Mouse (Mus musculus): ENCODE measurements around the gene Hp1bp3. TPM values are rescaled to one million over a fixed set of nuclear protein-coding genes. Genes with fewer than 3 reads are reported as not detected.

The Hp1bp3 gene
- 65.0 and 71.4 TPM in 2 replicates for polyA plus RNA-seq (2012; ENCODE audit: insufficient read depth, insufficient read length, missing spikeins)

DNA sequence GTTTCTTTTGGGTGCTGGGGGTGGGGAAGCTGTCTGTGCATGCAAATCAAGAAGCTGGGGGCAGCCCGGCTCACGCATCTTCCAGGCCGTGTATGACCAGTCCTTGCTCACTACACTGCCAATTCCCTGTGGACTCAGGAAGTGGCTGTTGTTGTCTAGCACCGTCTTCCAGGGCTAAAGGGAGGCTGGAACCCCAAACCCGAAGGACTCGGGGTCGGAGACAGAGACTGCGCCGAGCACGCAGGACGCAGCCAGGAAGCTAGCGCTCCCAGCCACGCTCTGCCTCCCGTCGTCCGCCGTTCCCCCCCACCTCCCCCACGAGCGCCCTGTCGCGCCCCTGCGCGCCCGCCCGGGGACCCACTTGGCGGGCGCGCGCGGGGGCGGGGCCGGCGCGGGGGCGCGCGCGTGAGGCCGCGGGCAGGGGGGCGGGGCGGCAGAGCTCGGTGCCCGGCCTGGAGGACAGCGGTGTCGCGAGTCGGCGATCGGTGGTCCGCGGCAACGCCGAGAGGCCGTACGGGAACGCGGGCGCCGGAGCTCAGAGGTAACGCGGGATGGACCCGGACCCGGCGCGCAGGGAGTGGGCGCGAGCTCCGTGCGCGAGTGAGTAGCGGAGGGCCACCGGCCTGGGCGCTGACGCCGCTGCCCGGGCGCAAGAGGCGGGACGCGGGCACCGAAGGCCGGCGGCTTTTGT lies at the start of gene Hp1bp3:
TSS of gene Hp1bp3 (plus strand) at position 97 of the 691 bp plus-strand sequence.
- peaks cover 7% of the 10 kb centered on the region; the same call in 1 of the 2 replicates for H3K4me1 ChIP-seq (ENCODE audit: control insufficient read depth, insufficient read depth, insufficient read length, low read length)
- H3K27ac ChIP-seq (replicated peaks; ENCODE audit: low read depth, low read length): peak within 1 kb of the TSS; percentile 83
- peak within 1 kb of the TSS; percentile 97 for H3K4me3 ChIP-seq (ENCODE audit: insufficient read depth, low read depth, low read length)

DNA sequence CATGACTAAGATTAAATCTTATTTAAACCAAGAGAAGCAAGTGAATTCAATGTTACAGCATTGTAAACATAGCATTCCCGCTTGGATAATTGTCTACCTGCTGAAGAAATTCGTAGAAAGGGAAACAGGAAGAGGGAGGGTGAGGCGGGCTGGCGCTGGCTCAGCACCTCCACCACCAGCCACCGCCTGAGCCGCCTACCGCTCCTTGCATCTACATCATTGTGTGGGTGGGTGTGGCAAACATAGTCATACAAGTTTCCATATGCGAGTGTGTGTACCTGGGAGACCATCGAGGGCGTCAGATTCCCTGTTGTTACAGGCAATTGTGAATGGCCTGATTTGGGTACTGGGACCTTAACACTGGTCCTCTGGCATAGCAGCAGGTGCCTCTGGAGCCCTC lies 49.6 kb upstream of the Hp1bp3 start:
- Histone ChIP-seq H3K4me1 (ENCODE audit: control insufficient read depth, insufficient read depth, insufficient read length, low read length) (no peaks in the 10 kb centered on the region), H3K27ac (replicated peaks; ENCODE audit: low read depth, low read length) (no peak overlapping the region), H3K4me3 (ENCODE audit: insufficient read depth, low read depth, low read length) (no peak overlapping the region)

DNA sequence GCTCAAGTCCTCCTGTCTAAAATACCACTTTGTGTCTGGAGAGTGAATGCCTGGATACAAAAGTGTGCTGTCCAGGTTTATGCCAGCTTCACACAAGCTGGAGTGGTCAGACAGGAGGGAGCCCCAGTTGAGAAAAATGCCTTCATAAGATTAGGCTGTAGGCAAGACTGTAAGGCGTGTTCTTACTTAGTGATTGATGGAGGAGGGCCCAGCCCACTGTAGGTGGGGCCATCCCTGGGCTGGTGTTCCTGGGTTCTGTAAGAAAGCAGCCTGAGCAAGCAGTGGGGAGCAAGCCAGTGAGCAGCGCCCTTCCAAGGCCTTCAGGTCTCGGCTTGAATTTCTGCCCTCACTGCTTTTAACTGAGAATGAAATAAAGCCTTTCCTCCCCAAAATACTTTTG lies 47.9 kb upstream of the Hp1bp3 start:
- H3K4me3 ChIP-seq (ENCODE audit: insufficient read depth, low read depth, low read length): no peak overlapping the region
- no peaks in the 10 kb centered on the region for H3K4me1 ChIP-seq (ENCODE audit: control insufficient read depth, insufficient read depth, insufficient read length, low read length)
- no peak overlapping the region for H3K27ac ChIP-seq (replicated peaks; ENCODE audit: low read depth, low read length)

DNA sequence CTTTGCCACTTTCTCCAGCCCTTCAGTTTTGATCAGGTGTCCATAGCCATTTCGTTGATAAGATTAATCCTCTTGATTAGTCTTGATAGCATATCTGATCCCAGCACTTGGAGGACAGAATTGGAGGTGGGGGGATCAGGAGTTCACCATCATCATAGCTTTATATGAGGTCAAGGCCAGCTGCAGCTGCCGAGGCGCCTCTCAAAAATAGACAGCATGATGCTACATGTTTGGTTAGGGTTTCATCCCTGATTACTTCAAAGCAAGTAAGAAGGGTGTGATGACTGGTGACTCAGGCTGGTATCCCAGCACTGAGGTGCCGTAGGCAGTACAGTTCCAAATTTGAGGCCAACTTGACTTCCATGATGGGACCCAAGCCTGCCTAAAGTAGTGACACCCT lies 46.7 kb upstream of the Hp1bp3 start:
- no peak overlapping the region for H3K4me3 ChIP-seq (ENCODE audit: insufficient read depth, low read depth, low read length)
- no peak overlapping the region for H3K27ac ChIP-seq (replicated peaks; ENCODE audit: low read depth, low read length)
- H3K4me1 ChIP-seq (ENCODE audit: control insufficient read depth, insufficient read depth, insufficient read length, low read length): no peaks in the 10 kb centered on the region

DNA sequence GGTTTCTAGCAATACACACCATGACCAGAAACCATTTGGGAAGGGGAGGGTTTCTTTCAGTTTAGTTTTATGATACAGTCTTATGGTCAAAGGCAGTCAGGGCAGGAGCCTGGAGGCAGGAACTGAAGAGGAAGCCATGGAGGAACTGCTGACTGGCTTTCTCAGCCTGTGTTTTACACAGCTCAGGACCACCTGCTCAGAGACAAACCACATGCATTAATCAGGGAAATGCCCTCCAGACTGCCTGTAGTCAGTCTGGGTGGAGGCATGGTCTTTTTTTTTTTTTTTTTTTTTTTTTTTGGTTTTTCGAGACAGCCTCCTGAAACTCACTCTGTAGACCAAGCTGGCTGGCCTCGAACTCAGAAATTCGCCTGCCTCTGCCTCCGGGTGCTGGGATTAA lies 43.4 kb upstream of the Hp1bp3 start:
- H3K4me1 ChIP-seq (ENCODE audit: control insufficient read depth, insufficient read depth, insufficient read length, low read length): no peaks in the 10 kb centered on the region
- H3K27ac ChIP-seq (replicated peaks; ENCODE audit: low read depth, low read length): no peak overlapping the region
- H3K4me3 ChIP-seq (ENCODE audit: insufficient read depth, low read depth, low read length): no peak overlapping the region

DNA sequence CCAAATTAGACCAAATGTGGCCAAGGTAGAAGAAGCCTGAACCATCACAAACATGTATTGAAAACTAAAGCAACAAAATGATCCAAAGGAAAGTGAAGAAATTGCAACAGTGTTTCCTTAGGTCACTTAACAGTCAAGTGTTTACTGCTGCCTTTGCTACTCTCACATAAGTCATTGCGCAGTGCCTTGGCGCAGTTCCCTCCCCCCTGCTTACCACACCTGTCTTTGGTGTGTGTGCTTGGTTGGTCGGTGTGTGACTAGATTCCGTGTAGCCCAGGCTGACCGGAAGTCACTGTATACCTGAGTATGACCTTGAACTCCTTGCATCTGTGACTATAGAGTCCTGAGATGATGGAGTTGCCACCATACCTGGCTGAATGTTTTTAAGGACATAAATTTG lies 36.7 kb upstream of the Hp1bp3 start:
- Histone ChIP-seq H3K4me1 (ENCODE audit: control insufficient read depth, insufficient read depth, insufficient read length, low read length) (no peaks in the 10 kb centered on the region), H3K27ac (replicated peaks; ENCODE audit: low read depth, low read length) (no peak overlapping the region), H3K4me3 (ENCODE audit: insufficient read depth, low read depth, low read length) (no peak overlapping the region)

DNA sequence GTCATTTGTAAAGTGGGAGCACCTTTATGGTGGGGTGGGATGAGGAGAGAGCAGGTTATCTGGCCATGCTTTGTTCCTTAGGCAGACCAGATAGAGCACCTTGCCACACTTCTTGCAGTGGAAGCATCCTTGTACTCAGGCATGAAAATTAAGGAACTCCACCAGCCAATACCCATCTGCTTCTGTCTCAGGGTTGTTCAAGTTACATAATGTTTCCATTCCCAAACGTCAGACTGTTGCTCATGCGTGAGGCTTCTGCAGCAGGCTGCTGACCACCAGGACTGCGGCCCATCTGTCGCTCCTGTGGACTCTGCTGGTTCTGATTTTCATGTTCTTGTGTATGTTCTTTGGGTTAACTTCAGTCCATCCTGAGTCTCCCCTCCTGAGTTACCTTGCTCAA lies 35.4 kb upstream of the Hp1bp3 start:
- H3K27ac ChIP-seq (replicated peaks; ENCODE audit: low read depth, low read length): no peak overlapping the region
- no peaks in the 10 kb centered on the region for H3K4me1 ChIP-seq (ENCODE audit: control insufficient read depth, insufficient read depth, insufficient read length, low read length)
- no peak overlapping the region for H3K4me3 ChIP-seq (ENCODE audit: insufficient read depth, low read depth, low read length)

DNA sequence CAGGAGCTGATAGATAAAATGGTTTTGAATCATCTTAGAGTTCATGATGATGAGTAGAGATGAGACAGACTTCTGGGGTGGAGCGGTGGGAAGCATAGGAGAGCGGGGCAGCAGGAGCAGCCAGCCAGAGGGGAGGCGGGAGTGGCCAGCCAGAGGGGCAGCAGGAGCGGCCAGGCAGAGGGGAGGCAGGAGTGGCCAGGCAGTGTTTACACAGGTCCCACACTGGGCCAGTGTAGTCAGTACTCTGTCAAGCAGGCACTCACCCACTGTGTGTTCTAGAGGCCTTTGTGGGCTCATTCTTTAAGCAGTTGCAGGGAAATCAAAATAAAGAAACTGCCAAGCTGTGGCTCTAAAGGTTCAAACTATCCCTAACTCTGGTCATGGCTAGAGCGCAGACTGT lies 32.0 kb upstream of the Hp1bp3 start:
- no peak overlapping the region for H3K4me3 ChIP-seq (ENCODE audit: insufficient read depth, low read depth, low read length)
- H3K27ac ChIP-seq (replicated peaks; ENCODE audit: low read depth, low read length): no peak overlapping the region
- H3K4me1 ChIP-seq (ENCODE audit: control insufficient read depth, insufficient read depth, insufficient read length, low read length): no peaks in the 10 kb centered on the region

DNA sequence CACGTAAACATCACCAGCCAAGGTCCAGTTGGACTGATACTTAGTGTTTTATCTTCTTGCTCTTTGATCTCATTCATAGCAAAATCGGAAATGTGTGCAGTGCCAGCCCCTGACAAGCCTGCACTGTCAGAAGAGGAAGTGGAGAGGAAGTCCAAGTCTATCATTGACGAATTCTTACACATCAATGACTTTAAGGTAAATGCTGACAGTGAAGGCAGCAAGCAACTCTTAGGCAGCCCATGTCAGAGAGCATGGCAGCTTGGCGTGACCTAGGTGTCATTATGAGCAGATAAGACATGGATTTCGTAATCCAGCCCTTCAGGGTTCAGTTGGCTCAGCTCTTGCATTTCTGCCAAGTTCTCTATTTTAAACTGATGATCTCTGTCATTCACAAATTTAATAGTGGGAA lies 31.5 kb upstream of the Hp1bp3 start:
- Histone ChIP-seq H3K4me1 (ENCODE audit: control insufficient read depth, insufficient read depth, insufficient read length, low read length) (no peaks in the 10 kb centered on the region), H3K27ac (replicated peaks; ENCODE audit: low read depth, low read length) (no peak overlapping the region), H3K4me3 (ENCODE audit: insufficient read depth, low read depth, low read length) (no peak overlapping the region)

DNA sequence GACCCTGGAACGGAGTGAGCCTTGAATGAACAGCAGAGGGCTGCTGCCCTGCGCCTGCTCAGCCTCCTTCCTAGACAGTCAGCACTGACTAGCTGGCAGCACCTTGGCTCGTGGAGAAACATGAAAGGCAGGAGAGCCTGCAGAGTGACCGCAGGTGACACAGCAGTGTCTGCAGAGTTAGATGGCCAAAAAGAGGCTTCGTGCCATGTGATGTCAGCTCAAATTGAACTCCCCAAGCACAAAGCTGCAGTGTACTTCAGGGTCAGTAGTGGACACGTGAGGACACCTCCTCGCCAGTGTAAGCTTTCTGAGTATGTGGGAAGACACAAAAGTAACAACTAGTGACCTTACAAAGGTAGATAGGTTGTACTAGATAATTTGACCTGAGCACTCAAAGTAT lies 30.1 kb upstream of the Hp1bp3 start:
- no peak overlapping the region for H3K27ac ChIP-seq (replicated peaks; ENCODE audit: low read depth, low read length)
- no peaks in the 10 kb centered on the region for H3K4me1 ChIP-seq (ENCODE audit: control insufficient read depth, insufficient read depth, insufficient read length, low read length)
- no peak overlapping the region for H3K4me3 ChIP-seq (ENCODE audit: insufficient read depth, low read depth, low read length)

DNA sequence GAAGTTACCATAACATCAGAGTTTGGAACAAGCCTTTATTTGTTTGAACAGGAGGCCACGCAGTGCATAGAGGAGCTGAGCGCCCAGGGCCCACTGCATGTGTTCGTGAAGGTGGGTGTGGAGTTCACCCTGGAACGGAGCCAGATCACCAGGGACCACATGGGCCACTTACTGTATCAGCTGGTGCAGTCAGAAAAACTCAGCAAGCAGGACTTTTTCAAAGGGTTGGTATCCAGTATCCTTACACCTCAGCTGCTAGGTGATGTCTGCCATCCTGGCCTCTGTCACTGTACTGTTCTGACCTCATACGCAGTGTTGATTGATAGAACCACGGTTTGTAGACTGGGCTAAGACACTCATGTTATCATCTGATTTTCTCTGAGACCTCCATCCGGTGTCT lies 28.1 kb upstream of the Hp1bp3 start:
- no peak overlapping the region for H3K27ac ChIP-seq (replicated peaks; ENCODE audit: low read depth, low read length)
- H3K4me3 ChIP-seq (ENCODE audit: insufficient read depth, low read depth, low read length): no peak overlapping the region
- H3K4me1 ChIP-seq (ENCODE audit: control insufficient read depth, insufficient read depth, insufficient read length, low read length): no peaks in the 10 kb centered on the region

DNA sequence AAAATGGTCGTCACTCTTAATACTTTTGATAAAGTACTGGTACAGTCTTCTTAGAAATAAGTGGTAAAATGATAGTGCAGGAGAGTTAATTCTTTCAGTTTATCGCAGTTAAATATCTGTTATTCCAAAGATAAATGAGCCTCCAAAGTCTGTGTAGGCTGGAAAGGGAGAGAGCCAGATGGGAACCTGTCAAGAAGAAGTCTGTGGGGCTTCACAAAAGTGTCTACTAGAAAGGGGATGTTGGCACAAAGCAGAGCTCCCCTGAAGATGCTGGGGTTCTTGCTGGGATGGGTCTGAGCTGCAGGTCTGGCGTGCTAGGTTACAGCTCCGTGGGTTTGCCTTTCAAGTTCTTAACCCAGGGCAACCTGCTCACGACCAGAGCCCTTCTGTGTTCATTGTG lies 23.5 kb upstream of the Hp1bp3 start:
- Histone ChIP-seq H3K4me1 (ENCODE audit: control insufficient read depth, insufficient read depth, insufficient read length, low read length) (no peaks in the 10 kb centered on the region), H3K4me3 (ENCODE audit: insufficient read depth, low read depth, low read length) (no peak overlapping the region), H3K27ac (replicated peaks; ENCODE audit: low read depth, low read length) (no peak overlapping the region)

DNA sequence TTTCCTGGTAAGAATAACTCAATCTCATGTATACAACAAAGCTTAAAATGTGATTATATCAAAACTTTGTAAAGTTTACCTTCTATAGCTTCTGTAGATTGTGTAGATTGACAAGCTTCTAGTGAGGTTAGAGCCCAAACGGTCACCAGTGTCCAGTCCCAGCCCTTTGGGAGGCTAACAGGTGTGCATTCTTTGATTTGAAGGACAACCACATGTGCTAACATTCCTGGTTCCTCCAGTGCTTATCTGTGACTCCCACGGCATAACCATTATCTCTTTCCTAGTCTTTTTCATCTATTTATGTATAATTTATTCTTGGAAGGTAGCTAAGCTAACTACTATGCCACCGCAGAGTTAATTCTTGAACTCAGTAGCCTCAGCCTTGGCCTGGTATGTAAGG lies 15.3 kb upstream of the Hp1bp3 start:
- H3K4me3 ChIP-seq (ENCODE audit: insufficient read depth, low read depth, low read length): no peak overlapping the region
- H3K27ac ChIP-seq (replicated peaks; ENCODE audit: low read depth, low read length): no peak overlapping the region
- H3K4me1 ChIP-seq (ENCODE audit: control insufficient read depth, insufficient read depth, insufficient read length, low read length): no peaks in the 10 kb centered on the region

DNA sequence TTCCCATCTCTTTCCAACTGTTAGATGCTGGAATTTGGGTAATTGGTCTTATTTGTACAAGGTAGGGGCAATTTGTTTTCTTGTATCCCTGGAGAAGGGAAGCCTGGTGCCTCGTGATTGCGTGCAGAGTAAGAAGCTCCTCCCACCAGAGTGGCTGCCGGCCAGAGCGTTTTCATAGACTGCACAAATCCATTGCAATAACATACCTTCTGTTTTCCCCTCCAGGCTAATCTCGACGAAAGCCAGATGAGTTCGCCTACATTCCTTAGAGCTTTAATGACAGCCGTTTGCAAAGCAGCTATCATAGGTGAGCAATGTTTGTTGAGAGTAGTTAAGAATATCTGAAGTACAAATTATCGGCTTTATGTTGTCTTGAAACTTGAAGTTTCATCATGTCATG lies 14.4 kb upstream of the Hp1bp3 start:
- Histone ChIP-seq H3K4me1 (ENCODE audit: control insufficient read depth, insufficient read depth, insufficient read length, low read length) (no peaks in the 10 kb centered on the region), H3K4me3 (ENCODE audit: insufficient read depth, low read depth, low read length) (no peak overlapping the region), H3K27ac (replicated peaks; ENCODE audit: low read depth, low read length) (no peak overlapping the region)

DNA sequence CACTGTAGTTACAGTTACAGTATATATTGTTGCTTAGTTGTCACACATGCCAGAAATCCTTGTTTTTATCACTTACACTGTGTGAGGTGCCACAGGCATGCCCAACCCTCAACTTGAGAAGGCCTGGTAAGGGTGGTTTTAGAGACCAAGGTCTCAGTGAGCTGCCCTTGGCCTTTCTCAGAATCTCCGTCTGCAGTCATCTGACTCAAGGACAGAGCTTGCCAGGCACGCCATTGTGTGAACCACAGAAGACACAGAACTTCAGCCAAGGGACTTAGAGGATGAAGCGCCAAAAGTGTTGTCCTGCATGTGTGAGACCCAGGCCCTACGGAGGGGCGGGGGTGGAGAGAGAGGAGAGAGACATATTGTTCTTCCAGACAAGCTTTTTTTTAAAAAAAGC lies 6.0 kb upstream of the Hp1bp3 start:
- Histone ChIP-seq H3K4me1 (ENCODE audit: control insufficient read depth, insufficient read depth, insufficient read length, low read length) (no peaks in the 10 kb centered on the region), H3K4me3 (ENCODE audit: insufficient read depth, low read depth, low read length) (no peak overlapping the region), H3K27ac (replicated peaks; ENCODE audit: low read depth, low read length) (no peak overlapping the region)

DNA sequence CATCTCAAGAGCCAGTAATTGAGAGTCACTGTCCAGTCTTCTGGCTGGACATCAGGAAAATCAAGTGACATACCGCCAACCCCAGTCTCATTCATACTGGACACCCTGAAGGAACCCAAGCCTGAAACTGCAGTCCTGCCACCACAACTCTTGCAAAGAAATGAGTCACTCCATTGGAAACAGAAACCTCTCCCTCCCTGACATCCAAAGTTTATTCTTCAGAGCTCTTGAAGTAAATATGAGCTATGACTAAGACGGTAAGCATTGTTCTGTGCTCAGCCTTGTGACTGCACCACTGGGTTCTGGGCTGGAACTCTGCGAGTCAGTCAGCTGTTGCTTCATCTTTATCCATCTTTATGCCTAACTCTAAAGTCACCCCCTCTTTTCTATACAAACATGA lies 2.2 kb upstream of the Hp1bp3 start:
- H3K4me1 ChIP-seq (ENCODE audit: control insufficient read depth, insufficient read depth, insufficient read length, low read length): peaks cover 7% of the 10 kb centered on the region; the same call in 1 of the 2 replicates
- H3K4me3 ChIP-seq (ENCODE audit: insufficient read depth, low read depth, low read length): no peak overlapping the region
- no peak overlapping the region for H3K27ac ChIP-seq (replicated peaks; ENCODE audit: low read depth, low read length)
